Mouse (Mus musculus) liver, adult 2 months (tissue): ENCODE data around the gene Med7. TPM values are rescaled to one million over a fixed set of nuclear protein-coding genes. Genes with fewer than 3 reads are reported as not detected.

Experiments
- DNase-seq: peaks from one replicate; pipeline ENCODE4 v3.0.0-alpha.2; 2011; ENCODE audit warnings: low read depth, low spot score; ENCODE audit errors: extremely low read depth
- H3K27ac ChIP-seq: fragments of 200-500 bp; replicated peaks from 2 replicates; pipeline ENCODE4 v1.5.1; 2012; ENCODE audit warnings: low read depth, mild to moderate bottlenecking, control low read depth, inconsistent platforms, low read length; ENCODE audit not compliant: insufficient read depth
- H3K27me3 ChIP-seq: fragments of 200-500 bp; 2 replicates; pipeline ENCODE4 v1.6.1; 2012; ENCODE audit warnings: mild to moderate bottlenecking, moderate library complexity, low read length, inconsistent platforms; ENCODE audit not compliant: control insufficient read depth, insufficient read depth
- H3K36me3 ChIP-seq: fragments of 200-500 bp; 2 replicates; pipeline ENCODE4 v1.6.1; 2012; ENCODE audit warnings: low read length, inconsistent platforms; ENCODE audit not compliant: control insufficient read depth, insufficient read depth
- H3K4me1 ChIP-seq: fragments of 200-500 bp; 2 replicates; pipeline ENCODE4 v1.6.1; 2011; ENCODE audit warnings: low read length; ENCODE audit not compliant: control insufficient read depth, insufficient read depth
- H3K4me3 ChIP-seq: fragments of 200-500 bp; 2 replicates; pipeline ENCODE4 v1.5.1; 2011; ENCODE audit warnings: low read depth, mild to moderate bottlenecking, control low read depth, low read length, moderate library complexity; ENCODE audit not compliant: insufficient read depth
- H3K79me2 ChIP-seq: fragments of 200-500 bp; 2 replicates; pipeline ENCODE4 v1.6.1; 2012; ENCODE audit warnings: inconsistent platforms, mild to moderate bottlenecking, low read length, moderate library complexity; ENCODE audit not compliant: control insufficient read depth, insufficient read depth
- H3K9ac ChIP-seq: fragments of 200-500 bp; 2 replicates; pipeline ENCODE4 v1.6.1; 2012; ENCODE audit warnings: low read depth, mild to moderate bottlenecking, control low read depth, inconsistent platforms, low read length
- CTCF ChIP-seq: fragments of 200-500 bp; IDR thresholded peaks from 2 replicates; pipeline ENCODE4 v1.5.1; 2011; ENCODE audit warnings: low read depth, low read length, control low read depth
- POLR2A ChIP-seq: fragments of 200-500 bp; IDR thresholded peaks from 2 replicates; pipeline ENCODE4 v1.6.1; 2011; ENCODE audit warnings: low read length, control low read depth; ENCODE audit not compliant: insufficient read depth; ENCODE audit errors: extremely low read depth
- WGBS: fragments of 180-500 bp; shearing (Covaris S2); methylation state at CpG from one replicate; pipeline ENCODE4 v1.1.7; 2018; 5-methylcytosine and 5-hydroxymethylcytosine counted together
- polyA plus RNA-seq: library from polyadenylated mRNA; depleted of rRNA; stranded (reverse); fragments of >200 nt; gene quantifications from 2 replicates; pipeline ENCODE4 v1.2.3, GENCODE M21; 2012; rRNA removed
- total RNA-seq: library from RNA; depleted of rRNA; stranded (reverse); fragments of >200 nt; gene quantifications from 2 replicates; pipeline ENCODE4 v1.2.3, GENCODE M21; 2014; rRNA removed

The Med7 gene
- total RNA-seq = 12.0 and 14.8 TPM in 2 replicates
- 9.1 and 14.7 TPM in 2 replicates for polyA plus RNA-seq

GRCm38 (mm10) chr11:46436760-46437458 lies at the start of gene Med7:
Gene Med7 (plus strand): TSS chr11:46436925.
- WGBS = under 1% methylated on average over 59 of the region's 59 CpGs

GRCm38 (mm10) chr11:46387061-46387460 lies 49.7 kb upstream of the Med7 start:
- Histone ChIP-seq H3K9ac (no peak overlapping the region), H3K27ac (no peak overlapping the region), H3K4me3 (no peak overlapping the region), H3K79me2 (no peaks in the 10 kb centered on the region), H3K4me1 (no peaks in the 10 kb centered on the region), H3K36me3 (no peaks in the 10 kb centered on the region), H3K27me3 (no peaks in the 10 kb centered on the region)
- no peak for TF ChIP-seq POLR2A
- no peak for TF ChIP-seq CTCF
- no peak for DNase-seq
- 93% methylated on average over 8 of the region's 8 CpGs for WGBS

More at GRCm38 (mm10) chr11:46436760-46437458, at the start of gene Med7:
- TF ChIP-seq CTCF (no peak), POLR2A (peak; percentile 66; the same call in 1 of the 2 replicates)
- H3K4me3 ChIP-seq = peak within 1 kb of the TSS; percentile 87
- peak; percentile 98 for DNase-seq
- no peaks in the 10 kb centered on the region; the same call in 1 of the 2 replicates for H3K79me2 ChIP-seq
- H3K36me3 ChIP-seq = peaks cover 16% of the 10 kb centered on the region
- H3K9ac ChIP-seq = peak within 1 kb of the TSS; percentile 89
- H3K27ac ChIP-seq = peak within 1 kb of the TSS; percentile 81
- H3K4me1 ChIP-seq = peaks cover 10% of the 10 kb centered on the region
- no peaks in the 10 kb centered on the region for H3K27me3 ChIP-seq

- no peak for TF ChIP-seq CTCF
- no peak for TF ChIP-seq POLR2A
- no peak for DNase-seq
- 78% methylated on average over 6 of the region's 6 CpGs for WGBS
- no peaks in the 10 kb centered on the region for H3K4me1 ChIP-seq
- no peak overlapping the region for H3K9ac ChIP-seq
- H3K36me3 ChIP-seq = no peaks in the 10 kb centered on the region
- H3K79me2 ChIP-seq = no peaks in the 10 kb centered on the region
- H3K27me3 ChIP-seq = no peaks in the 10 kb centered on the region; the same call in 1 of the 2 replicates
- no peak overlapping the region for H3K27ac ChIP-seq
- no peak overlapping the region for H3K4me3 ChIP-seq
Measured at GRCm38 (mm10) chr11:46388438-46388837, 48.3 kb upstream of the Med7 start.

DNA sequence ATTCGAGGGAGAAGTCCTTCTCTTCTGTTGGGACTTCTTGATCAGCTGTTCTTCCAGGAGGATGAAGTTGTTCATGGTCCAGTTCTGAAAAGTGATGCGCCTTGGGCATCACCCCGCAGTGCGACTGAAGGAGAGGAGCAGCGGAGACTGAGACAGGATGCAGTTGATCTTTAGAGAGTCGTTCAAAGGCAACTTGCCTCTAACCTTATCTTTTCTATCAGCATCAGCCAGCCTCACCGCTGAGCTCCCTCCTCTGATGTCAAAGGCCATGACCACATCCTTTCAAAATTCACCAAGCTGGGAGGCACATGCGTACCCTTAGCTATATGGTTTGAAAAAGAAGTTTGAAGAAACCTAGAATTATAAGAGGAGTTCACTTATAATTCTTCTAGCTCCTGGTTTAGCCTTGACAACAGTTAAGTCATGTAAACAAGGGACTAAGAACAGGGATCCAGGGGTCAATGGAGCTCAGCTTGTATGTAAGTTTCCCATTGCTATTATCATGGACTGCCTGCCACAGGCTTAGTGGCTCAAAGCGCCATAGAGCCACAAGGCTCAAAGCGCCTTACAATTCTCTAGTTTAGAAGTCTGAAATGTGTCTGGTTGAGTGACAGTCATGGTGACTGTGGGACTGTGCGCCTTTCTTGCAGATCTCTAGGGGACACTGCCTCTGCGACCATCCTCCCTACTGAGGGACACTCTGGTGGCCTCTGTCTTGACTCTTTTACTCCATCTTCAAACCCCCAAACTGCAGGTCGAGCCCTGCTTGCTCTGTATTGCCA lies 47.2 kb upstream of the Med7 start, which contains the start of gene Itk:
Gene Itk (minus strand): TSS at position 180 of the 782 bp plus-strand sequence.
- H3K4me1 ChIP-seq = no peaks in the 10 kb centered on the region
- no peak within 1 kb of the TSS for H3K9ac ChIP-seq
- no peaks in the 10 kb centered on the region for H3K79me2 ChIP-seq
- no peak for DNase-seq
- no peaks in the 10 kb centered on the region for H3K36me3 ChIP-seq
- WGBS = 79% methylated on average over 13 of the region's 13 CpGs
- H3K27me3 ChIP-seq = no peaks in the 10 kb centered on the region; the same call in 1 of the 2 replicates
- TF ChIP-seq CTCF = no peak
- TF ChIP-seq POLR2A = no peak
- no peak within 1 kb of the TSS for H3K27ac ChIP-seq
- no peak within 1 kb of the TSS for H3K4me3 ChIP-seq

DNA sequence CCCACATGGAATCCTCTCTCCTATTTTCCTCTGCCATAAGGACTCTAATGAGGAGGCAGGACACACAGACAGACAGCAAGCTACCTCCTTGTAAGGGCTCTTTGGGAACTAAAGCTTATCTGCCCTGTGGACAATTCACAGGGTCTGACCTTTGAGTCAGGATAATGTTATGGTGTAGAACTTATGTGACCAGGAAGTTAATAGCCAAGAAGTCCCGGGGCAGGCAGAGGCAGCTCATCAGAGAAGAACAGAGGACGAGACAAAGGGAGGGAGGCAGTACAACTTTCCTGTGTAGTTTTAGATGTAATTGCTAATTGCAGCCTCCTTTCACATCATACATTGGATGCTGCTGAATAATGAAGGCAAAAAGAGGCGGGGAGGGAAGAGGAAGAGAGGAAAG lies 46.1 kb upstream of the Med7 start:
- WGBS = 70% methylated on average over 3 of the region's 3 CpGs
- DNase-seq = no peak
- no peaks in the 10 kb centered on the region for H3K4me1 ChIP-seq
- TF ChIP-seq POLR2A (no peak), CTCF (no peak)
- no peaks in the 10 kb centered on the region for H3K79me2 ChIP-seq
- no peak overlapping the region for H3K9ac ChIP-seq
- no peaks in the 10 kb centered on the region for H3K36me3 ChIP-seq
- H3K27me3 ChIP-seq = no peaks in the 10 kb centered on the region; the same call in 1 of the 2 replicates
- no peak overlapping the region for H3K27ac ChIP-seq
- no peak overlapping the region for H3K4me3 ChIP-seq
